ENCODE assay signal across 18 mouse cellular contexts in the genomic region with DNA sequence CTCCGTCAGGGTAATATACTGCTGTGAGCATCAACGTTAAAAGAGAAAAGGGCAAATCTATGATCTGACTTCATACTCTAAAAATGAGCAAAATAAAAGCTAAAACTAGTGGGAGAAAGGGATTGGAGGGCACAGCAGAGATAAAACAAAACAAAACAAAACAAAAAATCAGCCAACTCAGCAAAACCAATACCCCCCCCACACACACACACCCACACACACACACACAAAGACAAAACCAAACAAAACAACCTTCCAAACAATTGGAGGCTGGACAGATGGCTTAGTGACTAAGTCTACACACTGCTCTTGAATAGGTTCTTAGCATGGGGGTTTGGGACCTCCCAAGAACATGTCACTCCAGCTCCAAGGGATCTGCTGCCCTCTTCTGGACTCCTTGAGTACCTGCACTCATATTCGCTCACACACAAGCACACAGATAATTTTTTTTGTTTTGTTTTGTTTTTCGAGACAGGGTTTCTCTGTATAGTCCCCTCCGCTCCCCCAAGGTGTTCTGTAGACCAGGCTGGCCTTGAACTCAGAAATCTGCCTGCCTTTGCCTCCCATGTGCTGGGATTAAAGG.
A peak's percentile ranks its signal among the peaks of the same experiment; 100 is the strongest.
DNase-seq lines count a peak whose midpoint lies in the region; ATAC-seq and TF ChIP-seq lines count a peak whose summit lies in the region.
"Had no signal": no experiment of that assay in that cellular context is flagged by ENCODE, and none has a peak within 500 bp of the region (broad histone marks: within the 10 kb centered on the region; RNA-seq: fewer than 3 reads in every experiment).

No protein-coding gene starts in this region.

- TF ChIP-seq POLR2A in lung, adult 2 months (IDR thresholded peaks at IDR 0.05; ENCODE audit: borderline replicate concordance, extremely low read depth, low read depth, low read length), result no peak
- no peak for TF ChIP-seq POLR2A in cortical plate, adult 2 months (IDR thresholded peaks at IDR 0.05; ENCODE audit: extremely low read depth, insufficient read depth, low read length)

- DNase-seq in hindbrain, embryonic 10.5 days (ENCODE audit: low spot score), result no peak
- no peak for DNase-seq in lung, embryonic 14.5 days
- DNase-seq in lung, adult 2 months, result no peak
- DNase-seq in ES-CJ7 (ENCODE audit: low read depth, low spot score), result peak; percentile 62
- DNase-seq: adrenal gland, postnatal 10 days; cerebellum, adult 9-10 months; gastrocnemius, postnatal 14 days; heart, postnatal 4 days; kidney, adult 11 months had no signal

- H3K4me1 ChIP-seq in hindbrain, embryonic 10.5 days (replicated peaks), result peaks cover 33% of the 10 kb centered on the region
- peaks cover 13% of the 10 kb centered on the region for H3K4me1 ChIP-seq in hindbrain, embryonic 16.5 days (ENCODE audit: control insufficient read depth, insufficient read depth, low read depth, low read length)
- H3K4me1 ChIP-seq in lung, embryonic 14.5 days (ENCODE audit: insufficient read depth), result no peaks in the 10 kb centered on the region
- no peaks in the 10 kb centered on the region for H3K4me1 ChIP-seq in lung, adult 2 months (ENCODE audit: control insufficient read depth, insufficient read depth, low read length)
- H3K4me1 ChIP-seq in cortical plate, adult 2 months (ENCODE audit: control insufficient read depth, insufficient read depth, low read length), result no peaks in the 10 kb centered on the region
- peaks cover 28% of the 10 kb centered on the region for H3K4me1 ChIP-seq in kidney, embryonic 15.5 days

- H3K9ac ChIP-seq in hindbrain, embryonic 16.5 days (ENCODE audit: low read depth, low read length), result no peak overlapping the region
- no peak overlapping the region for H3K9ac ChIP-seq in lung, embryonic 14.5 days
- no peak overlapping the region for H3K9ac ChIP-seq in kidney, embryonic 15.5 days
- H3K9ac ChIP-seq: heart, embryonic 12.5 days had no signal

- H3K27me3 ChIP-seq in hindbrain, embryonic 10.5 days (ENCODE audit: insufficient read depth, poor library complexity, severe bottlenecking), result no peaks in the 10 kb centered on the region
- H3K27me3 ChIP-seq in hindbrain, embryonic 16.5 days (replicated peaks; ENCODE audit: control insufficient read depth, insufficient read depth, low read length), result no peaks in the 10 kb centered on the region
- no peaks in the 10 kb centered on the region for H3K27me3 ChIP-seq in lung, embryonic 14.5 days (ENCODE audit: insufficient read depth, low read length)
- H3K27me3 ChIP-seq in kidney, embryonic 15.5 days, result 0 out of 2 replicates have a peak, but pooled peaks cover 12% of the 10 kb centered on the region
- H3K27me3 ChIP-seq: neural tube, embryonic 12.5 days had no signal

- H3K27ac ChIP-seq in hindbrain, embryonic 10.5 days, result peak overlapping the region; percentile 90
- H3K27ac ChIP-seq in hindbrain, embryonic 16.5 days (ENCODE audit: low read depth, low read length), result no peak overlapping the region
- no peak overlapping the region for H3K27ac ChIP-seq in lung, embryonic 14.5 days (ENCODE audit: low read depth)
- no peak overlapping the region for H3K27ac ChIP-seq in cortical plate, adult 2 months (ENCODE audit: insufficient read depth, low read length)
- H3K27ac ChIP-seq in kidney, embryonic 15.5 days, result no peak overlapping the region

- H3K4me3 ChIP-seq in hindbrain, embryonic 10.5 days, result peak overlapping the region; percentile 40; the same call in 1 of the 2 replicates
- no peak overlapping the region for H3K4me3 ChIP-seq in hindbrain, embryonic 16.5 days (ENCODE audit: low read length)
- H3K4me3 ChIP-seq in lung, embryonic 14.5 days (ENCODE audit: low read depth, low read length), result no peak overlapping the region
- H3K4me3 ChIP-seq in lung, adult 2 months (replicated peaks; ENCODE audit: extremely low read depth, low read depth, low read length), result no peak overlapping the region
- no peak overlapping the region for H3K4me3 ChIP-seq in cortical plate, adult 2 months (ENCODE audit: insufficient read depth, low read length)
- no peak overlapping the region for H3K4me3 ChIP-seq in kidney, embryonic 15.5 days (replicated peaks)
- H3K4me3 ChIP-seq: erythroblast, embryonic 14.5 days; heart, embryonic 12.5 days; neural tube, embryonic 12.5 days had no signal

- no peaks in the 10 kb centered on the region for H3K36me3 ChIP-seq in hindbrain, embryonic 10.5 days
- H3K36me3 ChIP-seq in hindbrain, embryonic 16.5 days (ENCODE audit: control insufficient read depth, insufficient read depth, low read length), result no peaks in the 10 kb centered on the region
- no peaks in the 10 kb centered on the region for H3K36me3 ChIP-seq in lung, embryonic 14.5 days (ENCODE audit: insufficient read depth)
- H3K36me3 ChIP-seq in kidney, embryonic 15.5 days, result no peaks in the 10 kb centered on the region
- H3K36me3 ChIP-seq: embryonic facial prominence, embryonic 10.5 days; heart, embryonic 12.5 days; neural tube, embryonic 12.5 days had no signal

- ATAC-seq in hindbrain, embryonic 16.5 days, result no peak
- no peak for ATAC-seq in lung, embryonic 14.5 days (ENCODE audit: insufficient read depth)
- no peak for ATAC-seq in megakaryocyte, adult 5-6 weeks (ENCODE audit: poor library complexity, severe bottlenecking)
- no peak for ATAC-seq in kidney, embryonic 15.5 days (replicated peaks; ENCODE audit: low FRiP score)
- ATAC-seq: CD4-positive, CD25-positive, alpha-beta regulatory T cell, adult 4 months had no signal

- H3K4me2 ChIP-seq in hindbrain, embryonic 16.5 days (ENCODE audit: low read length), result no peak overlapping the region
- H3K4me2 ChIP-seq in lung, embryonic 14.5 days, result no peak overlapping the region
- no peak overlapping the region for H3K4me2 ChIP-seq in kidney, embryonic 15.5 days
- H3K4me2 ChIP-seq: heart, embryonic 12.5 days had no signal

- peaks cover 6% of the 10 kb centered on the region for H3K9me3 ChIP-seq in hindbrain, embryonic 10.5 days
- H3K9me3 ChIP-seq in hindbrain, embryonic 16.5 days (ENCODE audit: control insufficient read depth, low read length), result no peaks in the 10 kb centered on the region
- no peaks in the 10 kb centered on the region for H3K9me3 ChIP-seq in lung, embryonic 14.5 days (ENCODE audit: low read depth, low read length)
- 0 out of 2 replicates have a peak, but pooled peaks cover 3% of the 10 kb centered on the region for H3K9me3 ChIP-seq in kidney, embryonic 15.5 days (replicated peaks)
- H3K9me3 ChIP-seq: heart, embryonic 12.5 days; neural tube, embryonic 12.5 days had no signal

- 0 out of 2 replicates have a peak, but pooled peaks have one; percentile 27 for TF ChIP-seq CTCF in lung, embryonic 14.5 days (IDR thresholded peaks at IDR 0.05; ENCODE audit: low read depth)
- no peak for TF ChIP-seq CTCF in lung, adult 2 months (IDR thresholded peaks at IDR 0.05; ENCODE audit: insufficient read depth, low read length)
- TF ChIP-seq CTCF in cortical plate, adult 2 months (IDR thresholded peaks at IDR 0.05; ENCODE audit: extremely low read depth, insufficient read depth, low read length), result 0 out of 2 replicates have a peak, but pooled peaks have one; percentile 8

- WGBS in hindbrain, embryonic 10.5 days, result 89% methylated on average over 5 of the region's 5 CpGs
- WGBS in hindbrain, embryonic 16.5 days, result 80% methylated on average over 5 of the region's 5 CpGs
- 88% methylated on average over 5 of the region's 5 CpGs for WGBS in lung, embryonic 14.5 days
- 85% methylated on average over 5 of the region's 5 CpGs for WGBS in lung, adult 2 months
- WGBS in kidney, embryonic 15.5 days, result 79% methylated on average over 5 of the region's 5 CpGs
